Comparison of ENCODE assay signal across 15 mouse cellular contexts in the genomic region with DNA sequence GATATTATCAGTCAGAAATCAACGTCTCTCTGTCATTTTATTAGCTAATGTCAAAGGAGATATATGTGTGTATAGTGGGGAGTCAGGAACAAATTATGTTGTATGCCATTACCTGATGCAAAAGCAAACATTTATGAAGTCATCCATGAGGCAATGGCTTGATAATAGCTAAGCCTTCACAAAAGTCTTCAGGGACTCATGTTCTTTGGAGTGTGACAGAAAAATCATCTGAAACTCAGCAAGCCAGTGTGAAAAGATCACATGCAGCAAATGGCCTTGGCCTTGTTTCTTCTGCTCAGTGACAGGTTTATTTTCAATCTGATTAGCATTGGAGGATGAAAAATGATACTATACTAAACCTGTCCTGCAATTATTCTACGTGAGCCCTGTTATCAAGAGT.
"Had no signal": no experiment of that assay in that cellular context is flagged by ENCODE, and none has a peak within 500 bp of the region (broad histone marks: within the 10 kb centered on the region; RNA-seq: fewer than 3 reads in every experiment).

No protein-coding gene starts in this region.

- H3K9me3 ChIP-seq: limb, embryonic 15.5 days; liver, embryonic 13.5 days; lung, embryonic 15.5 days; megakaryocyte, embryonic 14.5 days had no signal

- H3K4me1 ChIP-seq: limb, embryonic 15.5 days; liver, embryonic 13.5 days; lung, embryonic 15.5 days; megakaryocyte, embryonic 14.5 days had no signal

- ATAC-seq: intestine, postnatal 0 days; liver, postnatal 0 days; midbrain, embryonic 16.5 days had no signal

- H3K27me3 ChIP-seq: limb, embryonic 15.5 days; liver, embryonic 13.5 days; lung, embryonic 15.5 days; megakaryocyte, embryonic 14.5 days had no signal

- H3K4me3 ChIP-seq: left cerebral cortex, adult 2 months; limb, embryonic 15.5 days; liver, embryonic 13.5 days; lung, embryonic 15.5 days; megakaryocyte, embryonic 14.5 days had no signal

- H3K36me3 ChIP-seq: limb, embryonic 15.5 days; lung, embryonic 15.5 days had no signal

- H3K27ac ChIP-seq: left cerebral cortex, adult 2 months; limb, embryonic 15.5 days; liver, embryonic 13.5 days; lung, embryonic 15.5 days; macrophage had no signal

- DNase-seq: kidney, adult 8-10 months; kidney, postnatal 25 days; liver, embryonic 13.5 days; liver, postnatal 0 days; lung, postnatal 14 days; right cerebral cortex, postnatal 25 days; thymus, postnatal 4 days had no signal

- H3K4me2 ChIP-seq: limb, embryonic 15.5 days; liver, embryonic 13.5 days; lung, embryonic 15.5 days; midbrain, embryonic 11.5 days had no signal

- H3K9ac ChIP-seq: limb, embryonic 15.5 days; liver, embryonic 13.5 days; liver, postnatal 0 days; lung, embryonic 15.5 days had no signal
